Mouse (Mus musculus): ENCODE data around the gene Atp1b3. TPM values are rescaled to one million over a fixed set of nuclear protein-coding genes. Genes with fewer than 3 reads are reported as not detected.

The Atp1b3 gene
- polyA plus RNA-seq, 1 experiment: 222 TPM

- Histone ChIP-seq H3K27ac (ENCODE audit: insufficient read depth, low read depth, low read length) (no peak overlapping the region), H3K4me1 (ENCODE audit: control insufficient read depth, insufficient read depth, low read length) (peaks cover 12% of the 10 kb centered on the region), H3K4me3 (ENCODE audit: insufficient read depth, low read length) (no peak overlapping the region)
- TF ChIP-seq POLR2A (IDR thresholded peaks at IDR 0.05; ENCODE audit: borderline replicate concordance, low read depth, low read length) (no peak), CTCF (IDR thresholded peaks at IDR 0.05; ENCODE audit: low read depth, low read length) (no peak)
Measured at GRCm38 (mm10) chr9:96331146-96331545, 33.1 kb downstream of the Atp1b3 start.

- Histone ChIP-seq H3K4me3 (ENCODE audit: insufficient read depth, low read length) (no peak overlapping the region), H3K4me1 (ENCODE audit: control insufficient read depth, insufficient read depth, low read length) (peaks cover 24% of the 10 kb centered on the region), H3K27ac (ENCODE audit: insufficient read depth, low read depth, low read length) (no peak overlapping the region)
- TF ChIP-seq CTCF (IDR thresholded peaks at IDR 0.05; ENCODE audit: low read depth, low read length): no peak
Measured at GRCm38 (mm10) chr9:96328226-96328625, 36.0 kb downstream of the Atp1b3 start.

- Histone ChIP-seq H3K27ac (ENCODE audit: insufficient read depth, low read depth, low read length) (no peak overlapping the region), H3K4me1 (ENCODE audit: control insufficient read depth, insufficient read depth, low read length) (peaks cover 24% of the 10 kb centered on the region), H3K4me3 (ENCODE audit: insufficient read depth, low read length) (no peak overlapping the region)
- TF ChIP-seq POLR2A (IDR thresholded peaks at IDR 0.05; ENCODE audit: borderline replicate concordance, low read depth, low read length) (no peak), CTCF (IDR thresholded peaks at IDR 0.05; ENCODE audit: low read depth, low read length) (no peak)
Measured at GRCm38 (mm10) chr9:96326496-96326923, 37.7 kb downstream of the Atp1b3 start.

- Histone ChIP-seq H3K27ac (ENCODE audit: insufficient read depth, low read depth, low read length) (no peak overlapping the region), H3K4me3 (ENCODE audit: insufficient read depth, low read length) (no peak overlapping the region), H3K4me1 (ENCODE audit: control insufficient read depth, insufficient read depth, low read length) (peaks cover 24% of the 10 kb centered on the region)
- TF ChIP-seq POLR2A (IDR thresholded peaks at IDR 0.05; ENCODE audit: borderline replicate concordance, low read depth, low read length) (no peak), CTCF (IDR thresholded peaks at IDR 0.05; ENCODE audit: low read depth, low read length) (no peak)
Measured at GRCm38 (mm10) chr9:96324502-96324901, 39.7 kb downstream of the Atp1b3 start.

GRCm38 (mm10) chr9:96322411-96323152, 41.7 kb downstream of the Atp1b3 start:
- no peak overlapping the region for H3K27ac ChIP-seq (ENCODE audit: insufficient read depth, low read depth, low read length)
- H3K4me1 ChIP-seq (ENCODE audit: control insufficient read depth, insufficient read depth, low read length): peaks cover 24% of the 10 kb centered on the region
- no peak overlapping the region for H3K4me3 ChIP-seq (ENCODE audit: insufficient read depth, low read length)
- TF ChIP-seq CTCF (IDR thresholded peaks at IDR 0.05; ENCODE audit: low read depth, low read length) (no peak), POLR2A (IDR thresholded peaks at IDR 0.05; ENCODE audit: borderline replicate concordance, low read depth, low read length) (no peak)

- TF ChIP-seq CTCF (IDR thresholded peaks at IDR 0.05; ENCODE audit: low read depth, low read length) (no peak), POLR2A (IDR thresholded peaks at IDR 0.05; ENCODE audit: borderline replicate concordance, low read depth, low read length) (no peak)
- Histone ChIP-seq H3K4me1 (ENCODE audit: control insufficient read depth, insufficient read depth, low read length) (peaks cover 11% of the 10 kb centered on the region), H3K27ac (ENCODE audit: insufficient read depth, low read depth, low read length) (no peak overlapping the region), H3K4me3 (ENCODE audit: insufficient read depth, low read length) (no peak overlapping the region)
Measured at GRCm38 (mm10) chr9:96320551-96320980, 43.7 kb downstream of the Atp1b3 start.

GRCm38 (mm10) chr9:96319333-96319732, 44.9 kb downstream of the Atp1b3 start:
- Histone ChIP-seq H3K4me1 (ENCODE audit: control insufficient read depth, insufficient read depth, low read length) (peaks cover 4% of the 10 kb centered on the region), H3K4me3 (ENCODE audit: insufficient read depth, low read length) (no peak overlapping the region), H3K27ac (ENCODE audit: insufficient read depth, low read depth, low read length) (no peak overlapping the region)
- no peak for TF ChIP-seq CTCF (IDR thresholded peaks at IDR 0.05; ENCODE audit: low read depth, low read length)
- no peak for TF ChIP-seq POLR2A (IDR thresholded peaks at IDR 0.05; ENCODE audit: borderline replicate concordance, low read depth, low read length)

- Histone ChIP-seq H3K4me1 (ENCODE audit: control insufficient read depth, insufficient read depth, low read length) (peaks cover 4% of the 10 kb centered on the region), H3K27ac (ENCODE audit: insufficient read depth, low read depth, low read length) (no peak overlapping the region), H3K4me3 (ENCODE audit: insufficient read depth, low read length) (no peak overlapping the region)
- TF ChIP-seq CTCF (IDR thresholded peaks at IDR 0.05; ENCODE audit: low read depth, low read length) (no peak), POLR2A (IDR thresholded peaks at IDR 0.05; ENCODE audit: borderline replicate concordance, low read depth, low read length) (no peak)
Measured at GRCm38 (mm10) chr9:96312074-96312473, 52.2 kb downstream of the Atp1b3 start.

- TF ChIP-seq POLR2A (IDR thresholded peaks at IDR 0.05; ENCODE audit: borderline replicate concordance, low read depth, low read length) (no peak), CTCF (IDR thresholded peaks at IDR 0.05; ENCODE audit: low read depth, low read length) (no peak)
- no peak overlapping the region for H3K27ac ChIP-seq (ENCODE audit: insufficient read depth, low read depth, low read length)
- no peak overlapping the region for H3K4me3 ChIP-seq (ENCODE audit: insufficient read depth, low read length)
- H3K4me1 ChIP-seq (ENCODE audit: control insufficient read depth, insufficient read depth, low read length): no peaks in the 10 kb centered on the region
Measured at GRCm38 (mm10) chr9:96308816-96309215, 55.4 kb downstream of the Atp1b3 start.

- no peak overlapping the region for H3K27ac ChIP-seq (ENCODE audit: insufficient read depth, low read depth, low read length)
- H3K4me3 ChIP-seq (ENCODE audit: insufficient read depth, low read length): no peak overlapping the region
- TF ChIP-seq POLR2A (IDR thresholded peaks at IDR 0.05; ENCODE audit: borderline replicate concordance, low read depth, low read length) (no peak), CTCF (IDR thresholded peaks at IDR 0.05; ENCODE audit: low read depth, low read length) (no peak)
- no peaks in the 10 kb centered on the region for H3K4me1 ChIP-seq (ENCODE audit: control insufficient read depth, insufficient read depth, low read length)
Measured at GRCm38 (mm10) chr9:96299324-96300008, 64.8 kb downstream of the Atp1b3 start.
